Mouse (Mus musculus) limb, embryonic 14.5 days (tissue): Measurements from ENCODE around the gene Krt6b. TPM values are rescaled to one million over a fixed set of nuclear protein-coding genes. Genes with fewer than 3 reads are reported as not detected.

Experiments used
- ATAC-seq: fragments of 200-750 bp; cut with Nextera tagmentation; 2 replicates; pipeline ENCODE4 v1.8.0; 2017; ENCODE audit warnings: low read depth, moderate number of reproducible peaks, moderate TSS enrichment; ENCODE audit not compliant: low FRiP score
- DNase-seq: peaks from one replicate; pipeline ENCODE4 v3.0.0-alpha.2; 2015; ENCODE audit warnings: low spot score
- H3K27ac ChIP-seq: fragments of 300-500 bp; sonication (generic); replicated peaks from 2 replicates; pipeline ENCODE4 v1.5.1; 2014; ENCODE audit warnings: low read depth, mild to moderate bottlenecking, low read length, moderate library complexity, mixed read lengths
- H3K27me3 ChIP-seq: fragments of 300-500 bp; sonication (generic); 2 replicates; pipeline ENCODE4 v1.6.1; 2014; ENCODE audit warnings: low read length, mixed read lengths; ENCODE audit not compliant: control insufficient read depth, insufficient read depth
- H3K36me3 ChIP-seq: fragments of 300-500 bp; sonication (generic); 2 replicates; pipeline ENCODE4 v1.6.1; 2014; ENCODE audit warnings: mild to moderate bottlenecking, low read length, moderate library complexity, mixed read lengths; ENCODE audit not compliant: control insufficient read depth, insufficient read depth
- H3K4me1 ChIP-seq: fragments of 300-500 bp; sonication (generic); 2 replicates; pipeline ENCODE4 v1.6.1; 2014; ENCODE audit warnings: antibody characterized with exemption, low read length, mixed read lengths; ENCODE audit not compliant: control insufficient read depth, insufficient read depth
- H3K4me2 ChIP-seq: fragments of 300-500 bp; sonication (generic); replicated peaks from 2 replicates; pipeline ENCODE4 v1.6.1; 2014; ENCODE audit warnings: low read depth, mild to moderate bottlenecking, low read length, moderate library complexity; ENCODE audit not compliant: severe bottlenecking
- H3K4me3 ChIP-seq: fragments of 300-500 bp; sonication (generic); replicated peaks from 2 replicates; pipeline ENCODE4 v1.5.1; 2014; ENCODE audit warnings: low read length
- H3K9ac ChIP-seq: fragments of 300-500 bp; sonication (generic); 2 replicates; pipeline ENCODE4 v1.6.1; 2014; ENCODE audit warnings: mild to moderate bottlenecking, low read depth, low read length, moderate library complexity; ENCODE audit not compliant: severe bottlenecking
- H3K9me3 ChIP-seq: fragments of 300-500 bp; sonication (generic); 2 replicates; pipeline ENCODE4 v1.6.1; 2016; ENCODE audit warnings: low read length; ENCODE audit not compliant: control insufficient read depth
- POLR2A ChIP-seq: fragments of 200-500 bp; IDR thresholded peaks from 2 replicates; pipeline ENCODE4 v1.8.0; 2012; ENCODE audit warnings: inconsistent platforms, mild to moderate bottlenecking, moderate library complexity, borderline replicate concordance; ENCODE audit not compliant: insufficient read depth, insufficient read length; ENCODE audit errors: extremely low read depth
- WGBS: fragments of 180-500 bp; shearing (Covaris S2); extraction: QIAGEN DNeasy Blood & Tissue Kit; methylation state at CpG from one replicate; pipeline ENCODE4 v1.1.7; 2014; 5-methylcytosine and 5-hydroxymethylcytosine counted together
- polyA plus RNA-seq, 2 experiments: library from polyadenylated mRNA; depleted of rRNA in 1 of 2; stranded (reverse) in 1 of 2; unstranded in 1 of 2; fragments of >200 nt; fragmentation: Nextera tagmentation in 1 of 2; extraction: Ambion mirVana in 1 of 2; gene quantifications; 2 replicates each; pipeline versions ENCODE4 v1.2.1 to v1.2.3; 2012 to 2014

Gene Krt6b
- polyA plus RNA-seq, 2 experiments: not detected

DNA sequence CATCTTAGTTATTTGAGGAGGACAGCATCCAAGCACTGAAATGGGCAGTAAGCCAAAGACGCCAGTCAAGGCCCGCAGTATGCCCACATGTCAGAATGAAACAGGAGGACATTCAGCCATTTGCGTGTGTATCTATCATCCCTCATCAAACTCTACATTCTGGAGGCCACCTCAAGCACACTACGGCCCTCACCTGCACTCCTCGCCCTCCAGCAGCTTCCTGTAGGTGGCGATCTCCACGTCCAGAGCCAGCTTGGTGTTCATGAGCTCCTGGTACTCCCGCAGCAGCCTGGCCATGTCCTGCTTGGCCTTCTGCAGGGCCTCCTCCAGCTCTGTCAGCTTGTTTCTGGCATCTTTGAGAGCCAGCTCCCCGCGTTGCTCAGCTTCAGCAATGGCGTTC lies 28.6 kb upstream of the Krt6b start:
- Histone ChIP-seq H3K4me3 (no peak overlapping the region), H3K4me2 (no peak overlapping the region), H3K9me3 (no peaks in the 10 kb centered on the region), H3K27me3 (no peaks in the 10 kb centered on the region), H3K27ac (no peak overlapping the region), H3K4me1 (no peaks in the 10 kb centered on the region), H3K9ac (no peak overlapping the region), H3K36me3 (no peaks in the 10 kb centered on the region)
- DNase-seq: no peak
- no peak for TF ChIP-seq POLR2A
- no peak for ATAC-seq
- 67% methylated on average over 11 of the region's 11 CpGs for WGBS

DNA sequence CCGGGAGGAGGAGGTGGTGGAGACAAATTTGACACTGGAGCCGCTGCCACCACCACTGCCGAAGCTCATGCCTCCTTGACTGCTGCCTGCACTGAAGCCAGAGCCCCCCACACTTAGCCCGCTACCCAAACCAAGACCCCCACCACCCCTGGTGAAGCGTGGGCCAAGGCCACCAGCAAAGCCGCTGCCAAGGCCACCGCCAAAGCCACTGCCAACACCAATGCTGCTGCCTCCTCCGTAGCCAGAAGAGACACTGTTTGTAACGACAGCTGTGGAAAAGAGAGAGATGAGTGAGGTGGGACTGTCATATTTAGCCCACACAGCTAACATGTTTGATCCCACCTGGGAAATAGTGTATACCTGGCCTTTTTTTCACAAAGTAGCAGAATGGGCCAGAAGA lies 27.4 kb upstream of the Krt6b start:
- no peak overlapping the region for H3K4me3 ChIP-seq
- ATAC-seq (no peak), DNase-seq (no peak)
- no peak overlapping the region for H3K4me2 ChIP-seq
- no peaks in the 10 kb centered on the region for H3K4me1 ChIP-seq
- 90% methylated on average over 9 of the region's 9 CpGs for WGBS
- H3K27me3 ChIP-seq: no peaks in the 10 kb centered on the region
- no peak for TF ChIP-seq POLR2A
- no peaks in the 10 kb centered on the region for H3K9me3 ChIP-seq
- H3K9ac ChIP-seq: no peak overlapping the region
- H3K36me3 ChIP-seq: no peaks in the 10 kb centered on the region
- no peak overlapping the region for H3K27ac ChIP-seq

DNA sequence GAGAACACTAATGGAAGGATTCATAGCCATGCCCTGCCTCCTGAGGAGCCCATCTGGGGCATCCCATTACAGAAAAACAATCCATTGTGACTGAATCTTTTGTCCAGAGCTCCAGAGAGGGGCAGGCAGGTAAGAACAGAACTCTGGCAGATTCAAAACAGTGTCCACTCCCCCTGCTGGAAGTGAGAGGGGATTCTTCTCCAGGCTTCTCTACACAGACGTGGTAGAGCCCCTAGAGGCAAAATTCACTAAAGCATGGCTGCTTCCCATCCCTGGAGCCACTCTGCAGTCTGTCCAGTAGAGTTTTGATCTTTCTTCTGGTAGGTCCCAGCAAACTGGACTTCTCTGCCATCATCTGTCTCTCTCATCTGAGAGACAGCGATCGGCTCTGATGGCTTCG lies 24.0 kb upstream of the Krt6b start:
- Histone ChIP-seq H3K27ac (no peak overlapping the region), H3K4me2 (no peak overlapping the region), H3K36me3 (no peaks in the 10 kb centered on the region), H3K4me3 (no peak overlapping the region), H3K9me3 (no peaks in the 10 kb centered on the region), H3K9ac (no peak overlapping the region), H3K4me1 (no peaks in the 10 kb centered on the region), H3K27me3 (no peaks in the 10 kb centered on the region)
- ATAC-seq: no peak
- WGBS: 61% methylated on average over 4 of the region's 4 CpGs
- TF ChIP-seq POLR2A: no peak
- no peak for DNase-seq

DNA sequence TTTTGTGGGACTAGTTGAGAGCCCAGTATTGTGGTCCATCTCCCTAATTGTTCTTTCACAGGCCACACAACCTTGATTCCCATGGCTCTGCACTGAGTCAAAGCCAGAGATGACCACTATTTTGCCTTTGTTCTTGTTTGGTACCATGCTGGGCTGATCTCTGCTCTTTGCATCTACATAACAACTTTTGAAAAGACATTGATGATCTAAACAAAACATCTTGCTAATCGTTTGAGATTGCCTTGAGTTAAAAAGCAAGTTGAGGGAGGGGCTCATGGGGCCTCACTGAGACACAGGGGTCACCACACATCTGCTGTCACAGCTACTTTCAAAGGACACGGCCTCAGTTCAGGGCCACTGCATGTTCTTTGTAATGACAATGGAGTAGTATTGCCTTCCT lies 22.3 kb upstream of the Krt6b start:
- 51% methylated on average over 2 of the region's 2 CpGs for WGBS

DNA sequence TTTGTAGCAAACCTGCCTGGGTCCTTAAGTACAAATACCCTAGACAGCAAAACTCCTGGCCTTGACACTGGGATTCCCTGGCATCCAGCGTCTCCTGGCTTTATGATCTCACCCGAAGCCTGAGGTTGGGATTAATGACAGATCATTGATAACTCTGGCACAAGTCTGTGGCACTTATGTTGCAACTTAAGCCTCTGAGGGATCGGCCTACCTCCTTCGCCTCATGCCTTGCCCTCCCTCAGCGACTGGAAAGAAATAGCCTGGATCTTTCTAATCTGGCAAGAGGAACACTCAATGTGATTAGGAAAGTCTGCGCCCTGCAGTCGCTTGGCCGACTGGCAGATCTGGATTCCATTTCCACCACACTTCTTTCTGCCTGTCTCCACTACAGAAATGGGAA lies 19.8 kb upstream of the Krt6b start:
- H3K27me3 ChIP-seq: no peaks in the 10 kb centered on the region
- H3K4me2 ChIP-seq: no peak overlapping the region
- H3K27ac ChIP-seq: no peak overlapping the region
- H3K36me3 ChIP-seq: no peaks in the 10 kb centered on the region
- TF ChIP-seq POLR2A: no peak
- DNase-seq (no peak), ATAC-seq (no peak)
- no peak overlapping the region for H3K9ac ChIP-seq
- H3K4me3 ChIP-seq: no peak overlapping the region
- WGBS: 71% methylated on average over 8 of the region's 8 CpGs
- H3K9me3 ChIP-seq: no peaks in the 10 kb centered on the region
- no peaks in the 10 kb centered on the region for H3K4me1 ChIP-seq

More for the DNA sequence above, 22.3 kb upstream of the Krt6b start:
- H3K9ac ChIP-seq: no peak overlapping the region
- H3K27me3 ChIP-seq: no peaks in the 10 kb centered on the region
- H3K4me3 ChIP-seq: no peak overlapping the region
- TF ChIP-seq POLR2A: no peak
- no peaks in the 10 kb centered on the region for H3K36me3 ChIP-seq
- DNase-seq (no peak), ATAC-seq (no peak)
- H3K4me2 ChIP-seq: no peak overlapping the region
- H3K9me3 ChIP-seq: no peaks in the 10 kb centered on the region
- no peaks in the 10 kb centered on the region for H3K4me1 ChIP-seq
- no peak overlapping the region for H3K27ac ChIP-seq

DNA sequence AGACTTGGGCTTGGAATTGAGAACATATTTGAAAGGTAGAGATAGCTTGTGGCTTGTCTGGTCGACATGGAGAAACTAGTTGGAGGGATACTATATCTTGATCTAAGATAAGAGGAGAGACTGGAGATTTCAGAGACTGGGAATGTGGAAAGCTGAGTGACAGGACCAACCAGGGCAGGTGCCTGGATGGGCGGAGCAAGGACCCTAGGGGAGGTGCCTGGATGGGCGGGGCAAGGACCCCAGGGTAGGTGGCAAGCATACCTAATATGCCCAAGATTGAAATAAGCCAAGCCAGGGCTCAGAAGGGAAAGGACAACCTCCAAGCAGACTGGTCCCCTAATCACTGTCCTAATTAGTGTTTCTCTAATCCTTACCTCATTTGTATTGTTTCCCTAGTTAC lies 19.1 kb upstream of the Krt6b start:
- no peaks in the 10 kb centered on the region for H3K27me3 ChIP-seq
- H3K9ac ChIP-seq: no peak overlapping the region
- H3K9me3 ChIP-seq: no peaks in the 10 kb centered on the region
- TF ChIP-seq POLR2A: no peak
- no peaks in the 10 kb centered on the region for H3K4me1 ChIP-seq
- no peak overlapping the region for H3K27ac ChIP-seq
- ATAC-seq: no peak
- no peak overlapping the region for H3K4me2 ChIP-seq
- no peaks in the 10 kb centered on the region for H3K36me3 ChIP-seq
- WGBS: 64% methylated on average over 3 of the region's 3 CpGs
- DNase-seq: no peak
- H3K4me3 ChIP-seq: no peak overlapping the region
